Mouse (Mus musculus) inflammation-experienced regulatory T-cells, adult 6 months (primary cell): ENCODE measurements around the gene Ccnb2. TPM values are rescaled to one million over a fixed set of nuclear protein-coding genes. Genes with fewer than 3 reads are reported as not detected.
"Not testable (repeated sequence)": the region's sequence is repeated elsewhere in the genome, so short reads cannot be mapped to it uniquely, and the experiment has no call there.

Experiments used
- ATAC-seq: one replicate; pipeline ENCODE4 v1.8.0; 2017
- polyA plus RNA-seq, 3 experiments: library from polyadenylated mRNA; unstranded; fragments of 100-300 nt; shearing (Covaris generic); gene quantifications; one replicate each; pipeline ENCODE4 v1.2.1; 2017

Ccnb2 gene
- polyA plus RNA-seq, result 100 to 1,000 TPM in 1 of 3 experiments, 10 to 100 TPM in 2; 14.7 to 186 (median 20.5) TPM

DNA sequence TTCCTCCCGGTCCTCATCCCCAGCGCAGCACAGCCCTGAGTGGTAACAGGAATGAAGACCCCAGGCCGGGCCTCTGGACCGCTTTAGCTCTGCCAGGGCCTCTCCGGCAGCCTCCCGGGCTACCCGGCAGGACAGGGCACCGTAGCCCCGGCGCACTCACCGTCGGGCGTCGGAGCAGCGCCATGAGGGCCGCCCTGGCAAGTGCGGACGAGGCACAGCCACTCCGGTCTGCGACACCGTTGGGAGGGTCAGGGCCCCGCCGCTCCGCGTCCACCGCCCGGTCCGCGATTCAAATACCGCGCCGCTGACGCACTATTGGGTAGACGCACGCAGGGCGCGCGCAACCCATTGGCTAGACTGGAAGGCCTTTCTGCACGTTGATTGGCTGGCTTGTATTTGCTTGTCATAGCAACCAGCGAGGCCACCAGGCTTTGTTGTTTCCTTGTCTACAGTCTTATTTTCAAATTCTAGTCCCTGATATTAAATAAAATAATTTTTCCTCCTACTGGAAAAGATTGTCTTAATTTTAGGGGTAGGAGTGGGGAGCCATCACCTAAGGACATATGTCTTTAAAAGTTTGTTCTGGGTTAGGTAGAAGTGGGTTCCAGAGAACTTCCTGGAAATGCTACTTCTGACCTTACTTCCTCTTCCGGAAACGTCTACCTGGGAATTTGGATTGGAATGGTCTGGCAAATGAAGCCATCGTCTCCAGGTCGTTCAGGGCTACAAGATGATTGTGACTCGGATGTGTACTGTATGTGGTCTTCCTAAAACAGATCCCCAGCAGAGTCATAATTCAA is at the start of gene Ccnb2:
Gene Ccnb2, minus strand, starts transcription at position 291 of the 800 bp plus-strand sequence.
- peak; percentile 100 for ATAC-seq

DNA sequence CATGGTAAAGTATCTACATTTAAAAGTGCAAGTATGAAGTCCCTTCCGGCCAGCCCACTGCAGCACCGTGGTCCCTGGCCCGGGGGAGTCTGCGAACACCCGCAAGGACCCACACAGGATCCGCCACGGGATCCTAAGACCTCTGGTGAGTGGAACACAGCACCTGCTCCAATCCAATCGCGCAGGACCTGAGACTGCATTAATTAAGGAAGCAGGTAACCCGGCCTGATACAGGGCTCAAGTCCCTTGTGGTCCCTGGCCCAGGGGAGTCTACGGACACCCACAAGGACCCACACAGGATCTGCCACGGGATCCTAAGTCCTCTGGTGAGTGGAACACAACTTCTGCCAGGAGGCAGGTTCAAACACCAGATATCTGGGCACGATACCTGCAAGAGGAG is 41.7 kb upstream of the Ccnb2 start:
- not testable (repeated sequence) for ATAC-seq

DNA sequence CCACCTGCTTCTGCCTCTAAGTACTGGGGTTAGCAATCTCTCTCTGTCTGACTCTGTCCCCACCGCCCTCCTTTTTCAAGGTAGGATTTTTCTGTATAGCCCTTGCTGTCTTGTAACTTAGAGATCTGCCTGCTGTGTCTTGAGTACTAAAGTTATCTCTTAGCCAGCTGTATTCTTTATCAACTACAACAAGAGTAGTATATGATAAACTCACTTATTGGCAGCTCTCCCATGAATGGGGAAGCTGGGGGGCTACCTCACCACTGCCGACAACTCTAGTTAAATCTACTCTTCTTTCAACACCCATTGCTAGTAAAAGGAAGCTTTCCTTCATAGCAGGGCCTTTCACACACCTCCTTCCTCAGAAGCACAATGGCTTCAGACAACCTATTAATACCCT is 31.0 kb upstream of the Ccnb2 start:
- ATAC-seq, result no peak

DNA sequence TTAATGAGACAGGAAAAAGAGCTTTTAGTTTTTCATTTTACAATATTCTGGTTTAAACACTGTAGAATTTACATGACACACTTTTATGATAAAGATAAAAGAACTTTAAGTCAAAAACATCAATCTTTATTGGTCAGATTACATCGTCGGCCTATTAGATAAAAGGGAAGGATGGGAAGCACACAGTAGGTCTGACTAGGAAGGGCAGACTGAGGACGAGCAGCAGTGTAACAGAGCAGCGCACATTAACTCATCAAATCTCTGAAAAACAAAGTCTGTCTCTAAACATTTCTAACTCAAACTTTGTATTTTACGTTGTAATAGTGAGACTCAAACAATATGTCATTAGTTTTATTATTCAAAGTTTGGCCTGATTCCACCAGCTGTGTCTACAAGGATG is 27.7 kb upstream of the Ccnb2 start:
- no peak for ATAC-seq

DNA sequence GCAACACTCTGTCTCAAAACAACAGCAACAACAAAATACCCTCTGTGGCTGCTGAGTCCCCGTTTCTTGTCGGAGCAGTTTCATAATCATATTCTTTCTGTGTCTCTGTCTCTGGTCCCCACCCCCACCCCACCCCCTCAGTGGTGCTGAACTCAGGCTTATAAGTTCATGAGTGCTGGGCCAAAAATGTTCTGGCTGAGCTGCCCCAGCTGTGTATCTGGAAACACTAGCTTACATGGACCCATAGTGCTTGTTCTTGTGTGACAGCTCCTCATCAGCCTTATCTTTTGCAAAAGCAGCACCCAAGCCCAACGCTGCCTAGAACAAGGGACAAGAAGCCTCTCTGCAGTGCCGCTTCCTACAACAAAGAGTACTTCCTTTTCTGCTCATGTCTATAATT is 18.6 kb upstream of the Ccnb2 start:
- ATAC-seq, result no peak

DNA sequence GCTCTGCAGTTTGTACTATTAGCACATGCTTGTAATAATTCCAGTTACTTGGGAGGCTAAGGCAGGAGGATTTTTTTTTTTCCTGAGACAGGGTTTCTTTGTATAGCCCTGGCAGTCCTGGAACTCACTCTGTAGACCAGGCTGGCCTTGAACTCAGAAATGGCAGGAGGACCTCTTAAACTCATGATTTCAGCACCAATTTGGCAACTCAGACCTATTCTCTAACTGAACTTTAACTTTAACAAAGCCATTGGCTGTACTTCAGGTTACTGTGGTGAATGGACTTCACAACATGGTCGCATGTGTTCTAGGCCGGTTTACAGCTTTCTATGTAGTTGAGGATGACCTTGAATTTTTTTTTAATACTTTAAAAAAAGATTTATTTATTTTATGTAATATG is 1.3 kb upstream of the Ccnb2 start:
- ATAC-seq, result no peak

DNA sequence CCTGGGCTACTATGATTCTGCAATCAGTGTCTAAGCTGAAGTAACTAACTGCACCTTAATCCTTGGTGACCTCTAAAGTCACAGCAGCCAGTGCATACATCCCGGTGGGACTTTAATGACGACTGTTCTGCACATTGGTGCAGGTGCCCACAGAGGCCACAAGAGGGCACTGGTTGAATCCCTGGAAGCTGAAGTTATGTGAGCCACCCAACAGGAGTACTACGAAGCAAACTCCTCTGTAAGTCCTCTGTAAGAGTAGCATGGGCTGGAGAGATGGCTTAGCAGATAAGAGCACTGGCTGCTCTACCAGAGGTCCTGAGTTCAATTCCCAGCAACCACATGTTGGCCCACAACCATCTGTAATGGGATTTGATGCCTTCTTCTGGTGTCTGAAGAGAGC is 4.9 kb downstream of the Ccnb2 start:
- ATAC-seq, result no peak

DNA sequence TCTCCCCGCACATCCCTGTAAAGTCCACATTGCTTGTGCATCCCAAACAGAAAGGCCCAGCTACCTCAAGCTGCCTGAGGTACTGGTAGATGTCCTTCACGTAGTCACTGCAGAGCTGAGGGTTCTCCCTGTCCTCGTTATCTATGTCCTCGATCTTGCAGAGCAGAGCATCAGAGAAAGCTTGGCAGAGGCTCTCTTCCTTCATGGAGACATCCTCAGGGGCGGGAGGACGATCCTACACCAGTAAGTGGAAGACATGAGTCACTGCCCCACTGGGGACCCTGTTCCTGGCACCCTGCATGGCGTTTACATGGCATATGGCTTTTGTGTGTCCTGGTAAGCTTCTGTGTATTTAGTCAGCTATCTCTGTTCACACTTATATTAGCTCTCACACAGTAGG is 8.3 kb downstream of the Ccnb2 start:
- no peak for ATAC-seq

DNA sequence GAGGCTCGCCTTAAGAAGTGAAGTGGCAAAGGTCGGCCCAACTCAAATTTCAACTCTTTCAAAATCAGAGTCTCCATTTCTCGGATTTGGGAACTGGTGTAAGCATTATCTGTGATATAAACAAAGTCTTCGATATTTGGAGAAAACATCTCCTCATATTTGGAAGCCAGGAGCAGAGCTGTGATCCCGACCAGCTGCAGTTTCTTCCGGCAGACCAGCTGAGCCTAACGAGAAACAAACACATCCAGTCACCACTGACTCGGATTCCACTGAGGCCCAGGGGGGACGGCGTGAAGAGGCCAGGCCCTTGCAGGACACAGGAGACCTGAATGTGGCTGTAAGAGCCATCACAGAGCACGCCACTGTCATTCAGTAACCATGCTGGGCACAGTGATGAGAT is 10.7 kb downstream of the Ccnb2 start:
- ATAC-seq, result no peak

DNA sequence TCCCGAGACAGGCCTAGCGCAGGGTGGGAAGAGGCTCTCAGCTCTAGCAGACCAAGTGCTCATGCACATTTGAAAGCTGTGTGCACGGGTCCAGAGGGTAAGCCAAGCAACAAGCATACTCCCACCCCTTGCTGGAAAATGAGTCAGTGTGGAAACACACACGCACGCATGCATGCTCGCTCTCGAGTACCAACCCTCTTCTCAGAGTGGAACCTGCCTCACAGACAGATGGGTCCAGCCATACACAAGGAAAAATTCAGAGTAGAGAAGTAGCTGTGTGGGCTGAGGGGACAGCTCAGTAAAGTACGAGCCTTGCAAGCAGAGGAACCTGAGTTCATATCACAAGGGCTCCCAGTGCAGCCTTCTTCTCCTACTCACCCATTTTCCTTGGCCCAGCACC is 11.6 kb downstream of the Ccnb2 start:
- ATAC-seq, result no peak

DNA sequence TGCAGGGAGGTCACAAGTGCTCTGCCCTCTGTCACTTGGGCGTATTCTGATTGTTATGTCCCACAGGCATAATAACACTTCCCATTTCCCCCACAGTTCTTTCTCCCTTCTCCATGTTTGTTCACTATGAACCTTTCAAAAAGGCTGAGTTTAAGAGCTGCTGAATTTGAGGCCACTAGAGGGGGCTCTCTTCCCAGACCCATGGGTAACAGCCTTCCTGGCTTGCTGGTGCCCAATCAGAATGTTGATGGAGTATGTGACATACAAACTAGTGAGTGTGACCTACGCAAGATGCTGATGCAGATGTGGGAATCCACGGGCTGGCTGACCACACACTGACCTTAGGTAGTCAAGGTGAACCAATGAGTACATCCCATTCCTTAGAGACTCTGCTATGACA is 12.6 kb downstream of the Ccnb2 start:
- ATAC-seq, result no peak

DNA sequence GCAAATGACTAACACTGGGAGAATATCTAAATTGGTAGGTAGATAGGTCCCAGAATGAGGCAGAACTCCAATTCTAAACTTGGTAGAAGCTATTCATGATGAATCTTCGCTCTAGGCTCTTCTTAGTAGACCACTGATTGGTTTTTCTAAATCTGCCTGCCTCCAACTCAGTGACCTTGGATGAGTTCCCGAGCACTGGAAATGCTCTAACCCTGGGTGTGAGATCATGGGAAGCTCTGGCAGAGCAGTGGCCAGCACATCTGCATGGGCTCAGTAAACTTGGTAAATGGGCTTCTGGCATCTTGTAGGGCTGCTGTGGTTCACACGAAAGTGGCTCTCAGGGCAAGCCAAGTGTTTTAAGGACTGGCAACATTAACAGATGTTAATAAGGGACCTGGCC is 14.8 kb downstream of the Ccnb2 start:
- ATAC-seq, result no peak

DNA sequence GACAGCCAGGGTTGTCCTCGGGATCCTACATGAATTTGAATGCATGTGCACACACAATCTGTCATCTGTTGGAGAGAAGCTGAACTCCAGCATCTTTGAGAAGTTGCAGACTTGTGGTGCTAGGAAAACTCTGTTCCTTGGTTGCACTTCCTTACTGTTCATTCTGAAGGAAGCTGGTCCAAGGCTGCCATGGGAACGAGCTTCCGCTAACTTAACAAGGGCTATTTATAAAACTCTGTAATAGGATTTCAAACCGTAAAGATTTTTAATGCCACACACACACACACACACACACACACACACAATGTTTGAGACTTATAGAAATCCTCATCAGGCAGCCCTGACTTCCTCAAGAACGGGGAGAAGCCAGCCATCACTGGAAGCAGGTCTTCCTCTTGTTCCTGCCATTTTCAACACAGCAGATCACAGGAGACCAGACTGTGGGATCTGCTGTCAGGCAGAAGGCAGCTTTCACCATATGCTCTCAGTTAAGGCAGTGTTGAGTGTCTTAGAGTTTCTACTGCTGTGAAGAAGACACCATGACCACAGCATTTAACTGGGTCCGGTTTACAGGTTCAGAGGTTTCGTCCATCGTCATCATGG is 19.3 kb downstream of the Ccnb2 start:
- no peak for ATAC-seq

DNA sequence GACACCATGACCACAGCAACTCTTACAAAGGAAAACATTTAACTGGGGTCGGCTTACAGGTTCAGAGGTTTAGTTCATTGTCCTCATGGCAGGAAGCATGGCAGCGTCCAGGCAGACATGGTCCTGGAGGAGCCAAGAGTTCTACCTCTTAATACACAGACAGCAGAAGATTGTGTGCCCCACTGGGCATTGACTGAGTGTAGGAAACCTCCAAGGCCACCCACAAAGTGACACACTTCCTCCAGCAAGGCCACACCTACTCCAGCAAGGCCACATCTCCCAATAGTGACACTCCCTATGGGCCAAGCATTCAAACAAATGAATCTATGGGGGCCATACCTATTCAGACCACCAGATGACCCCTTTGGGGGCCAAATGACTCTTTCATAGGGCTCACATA is 25.3 kb downstream of the Ccnb2 start:
- ATAC-seq, result no peak

DNA sequence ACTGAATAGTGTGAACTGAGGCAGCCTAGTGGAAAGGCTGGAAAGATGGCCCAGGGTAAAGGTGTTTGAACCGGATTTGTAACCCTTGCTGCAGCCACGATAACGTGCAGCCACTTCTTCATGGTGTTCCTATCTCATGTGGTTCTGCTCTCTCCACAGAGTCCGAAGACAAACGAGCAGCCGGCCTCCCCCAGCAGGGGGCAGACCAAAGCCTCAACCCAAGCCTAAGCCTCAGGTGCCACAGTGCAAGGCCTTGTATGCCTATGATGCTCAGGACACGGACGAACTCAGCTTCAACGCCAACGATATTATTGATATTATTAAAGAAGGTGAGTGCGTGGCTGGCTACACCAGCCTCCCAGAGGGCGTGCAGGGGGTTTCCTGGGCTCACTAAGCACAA is 25.7 kb downstream of the Ccnb2 start:
- no peak for ATAC-seq

DNA sequence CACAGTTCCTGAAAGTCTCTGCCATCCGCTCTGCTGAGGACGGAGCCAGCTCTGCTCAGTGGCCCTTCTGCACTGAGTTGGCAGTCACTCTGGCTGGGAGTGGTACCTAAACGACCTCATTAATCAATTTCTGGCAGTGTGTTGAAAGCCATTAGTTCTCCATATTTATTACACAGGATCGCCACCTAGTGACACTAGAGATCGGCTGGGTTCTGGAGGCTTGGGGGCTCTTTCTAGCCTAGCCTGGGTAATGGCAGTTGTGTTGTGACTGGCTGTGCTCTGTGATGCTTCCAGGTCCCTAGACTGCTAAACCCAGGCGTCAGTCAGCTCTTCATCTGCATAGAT is 28.8 kb downstream of the Ccnb2 start:
- no peak for ATAC-seq

DNA sequence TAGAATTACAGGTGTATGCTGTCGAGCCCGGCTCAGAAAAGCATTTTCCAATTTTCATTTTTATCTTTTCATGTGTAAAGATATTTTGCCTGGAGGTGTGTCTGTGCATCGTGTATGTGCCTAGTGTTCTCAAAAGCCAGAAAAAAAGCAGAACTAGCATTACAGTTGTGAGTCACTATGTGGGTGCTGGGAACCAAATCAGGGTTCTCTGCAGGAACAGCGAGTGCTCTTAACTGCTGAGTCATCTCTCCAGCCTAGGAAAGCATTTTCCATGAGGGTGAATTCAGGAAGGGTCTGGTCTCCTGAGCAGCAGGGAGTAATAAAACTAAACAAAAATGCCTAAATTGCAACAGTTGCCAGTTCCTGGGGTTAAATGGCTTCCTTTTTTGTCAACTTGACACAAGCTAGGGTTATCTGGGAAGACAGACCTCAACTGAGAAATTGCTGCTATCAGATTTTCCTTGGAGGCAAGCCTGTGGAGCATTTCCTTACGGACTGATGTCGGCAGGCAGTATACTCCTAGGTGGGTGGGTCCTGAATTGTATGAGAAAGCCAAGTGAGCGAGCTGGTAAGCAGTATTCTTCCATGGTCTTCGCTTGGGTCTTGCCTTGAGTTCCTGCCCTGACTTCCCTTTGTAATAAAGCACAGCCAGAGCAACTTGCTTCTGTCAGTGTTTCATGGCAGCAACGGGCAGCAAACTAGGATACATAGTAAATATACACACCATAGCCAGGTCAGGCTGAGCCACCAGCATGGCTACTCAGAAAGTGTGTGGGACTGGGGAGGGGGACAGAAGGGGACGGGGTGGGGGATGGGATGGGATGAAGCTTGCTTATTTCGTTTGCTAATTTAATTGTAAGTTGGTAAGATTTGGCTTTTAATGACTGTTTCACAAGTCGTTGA is 29.4 kb downstream of the Ccnb2 start:
- no peak for ATAC-seq

DNA sequence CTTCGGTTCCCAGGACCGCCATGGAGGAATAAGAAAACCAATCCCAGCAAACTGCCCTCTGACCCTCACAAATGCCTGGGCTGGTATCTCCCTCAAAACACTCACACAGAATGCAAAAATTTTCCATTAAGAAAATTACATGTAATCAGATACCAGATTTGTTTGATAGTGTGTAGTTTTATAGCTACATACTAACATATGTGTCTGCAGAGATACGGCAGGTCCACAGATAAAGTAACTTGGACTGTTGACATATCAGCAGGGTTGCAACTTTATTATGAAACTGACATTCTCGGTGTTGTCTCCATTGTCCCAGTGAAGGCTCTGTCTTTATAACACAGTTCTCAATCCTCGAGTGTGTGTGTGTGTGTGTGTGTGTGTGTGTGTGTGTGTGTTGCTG is 30.3 kb downstream of the Ccnb2 start:
- ATAC-seq, result no peak

DNA sequence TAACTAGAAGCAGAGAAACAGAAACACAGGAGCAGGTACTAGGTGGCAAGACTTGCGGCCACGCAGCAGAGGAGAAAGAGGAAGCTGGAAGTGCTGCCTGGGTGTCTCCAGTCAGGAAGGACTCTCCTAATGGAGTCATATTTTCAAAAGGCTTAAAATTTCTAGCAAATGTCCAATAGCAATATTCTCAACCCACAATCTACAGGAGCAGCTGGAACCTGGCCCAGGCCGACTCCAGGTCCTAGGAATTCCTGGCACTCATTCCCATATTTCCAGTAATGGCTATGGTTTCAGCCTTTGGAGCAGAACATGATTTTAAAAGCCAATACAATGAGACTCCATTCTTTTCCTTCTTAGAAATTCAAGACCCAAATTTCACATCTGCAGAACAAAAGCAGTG is 31.8 kb downstream of the Ccnb2 start:
- ATAC-seq, result no peak

DNA sequence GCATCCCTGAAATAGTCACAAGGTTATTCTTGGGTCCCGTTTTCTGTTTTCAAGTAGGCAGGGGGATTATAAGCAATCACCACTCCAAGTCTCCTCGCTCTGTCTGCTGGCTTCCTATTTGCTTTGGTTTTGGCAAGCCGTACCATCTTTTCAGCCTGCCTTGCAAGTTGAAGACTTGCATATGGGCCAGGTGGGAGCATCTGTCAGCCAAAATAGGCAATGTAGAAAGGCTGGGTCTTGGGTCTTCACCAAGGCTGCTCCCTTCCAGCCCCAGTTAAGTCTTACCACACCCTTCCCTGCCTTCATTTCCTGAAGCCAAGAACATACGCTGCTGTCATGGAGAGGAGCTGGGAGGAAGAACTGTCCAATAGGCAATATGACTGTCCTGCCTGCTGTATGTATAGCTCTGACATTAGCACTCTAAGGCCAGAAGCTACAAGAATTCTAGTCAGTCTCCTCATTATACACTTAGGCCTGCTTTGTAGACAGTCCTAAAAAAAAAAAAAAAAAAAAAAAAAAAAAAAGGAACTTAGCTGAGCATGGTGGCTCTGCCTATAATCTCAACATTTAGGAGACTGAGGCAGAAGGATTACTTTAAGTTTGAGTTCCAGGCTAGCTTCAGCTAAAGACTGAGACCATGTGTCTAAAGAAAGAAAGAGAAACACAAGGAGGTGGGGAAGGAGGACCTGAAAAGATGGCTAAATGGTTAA is 33.8 kb downstream of the Ccnb2 start:
- no peak for ATAC-seq

DNA sequence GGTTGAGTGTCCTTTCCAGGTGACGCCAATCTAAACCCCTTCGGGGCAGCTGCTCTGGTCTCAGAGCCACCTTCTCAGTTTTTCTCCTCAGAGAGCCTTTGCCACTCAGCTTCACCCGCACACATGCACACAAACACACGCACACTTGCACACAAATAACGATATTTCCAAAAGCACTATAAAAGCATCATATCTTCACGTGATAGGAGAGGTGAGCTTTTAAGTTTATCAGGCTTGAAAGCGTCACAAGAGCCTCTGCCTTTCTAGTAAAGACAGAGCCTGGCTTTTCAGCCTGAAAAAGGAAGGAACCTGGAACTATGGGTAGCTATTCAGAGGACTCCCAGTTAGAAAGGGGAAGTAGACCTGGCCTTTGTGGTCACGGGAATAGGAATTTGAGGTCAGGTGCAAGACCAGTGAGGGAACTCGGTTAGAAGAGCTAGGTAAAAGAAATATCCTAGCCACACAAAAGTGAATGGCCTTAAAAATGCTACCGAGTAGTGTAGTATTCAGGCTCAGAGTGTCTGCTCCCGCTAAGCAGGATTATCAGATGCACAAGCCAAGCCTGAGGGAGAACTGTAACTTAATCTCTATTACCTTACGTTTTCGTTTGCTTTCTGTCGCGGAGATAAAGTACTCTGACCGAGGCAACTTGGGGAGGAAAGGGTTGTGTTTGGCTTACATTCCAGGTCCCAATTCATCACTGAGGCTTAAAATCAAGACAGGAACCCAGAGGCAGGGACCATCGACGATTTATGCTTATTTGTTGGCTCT is 36.2 kb downstream of the Ccnb2 start:
- no peak for ATAC-seq

DNA sequence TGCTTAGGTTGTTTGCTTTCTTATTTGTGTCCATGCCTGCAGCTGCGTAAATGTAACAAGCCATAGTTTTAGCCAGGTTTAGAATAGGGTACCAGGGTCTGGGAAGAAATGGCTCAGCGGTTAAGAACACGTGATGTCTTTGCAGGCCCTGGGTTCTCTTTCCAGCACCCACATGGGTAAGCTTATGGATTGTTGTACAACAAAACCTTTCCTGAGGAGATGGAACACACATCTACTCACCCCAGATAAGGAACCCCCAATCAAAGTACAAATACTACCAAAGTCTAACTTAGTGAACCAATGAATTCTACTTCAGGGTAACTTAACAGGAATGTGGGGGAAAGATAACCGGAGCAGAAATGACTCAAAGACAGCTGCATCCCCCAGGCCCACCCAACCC is 36.9 kb downstream of the Ccnb2 start:
- ATAC-seq, result no peak
